Mouse (Mus musculus) lung, adult 2 months (tissue): ENCODE data around the gene Nrxn3. TPM values are rescaled to one million over a fixed set of nuclear protein-coding genes. Genes with fewer than 3 reads are reported as not detected.

Experiments used
- DNase-seq: peaks from one replicate; pipeline ENCODE4 v3.0.0; 2022
- H3K4me1 ChIP-seq: fragments of 200-500 bp; 2 replicates; pipeline ENCODE4 v1.6.1; 2011; ENCODE audit warnings: low read length; ENCODE audit not compliant: control insufficient read depth, insufficient read depth
- H3K4me3 ChIP-seq: fragments of 200-500 bp; replicated peaks from 2 replicates; pipeline ENCODE3; 2011; ENCODE audit warnings: low read depth, mild to moderate bottlenecking, control low read depth, low read length; ENCODE audit errors: extremely low read depth
- CTCF ChIP-seq: fragments of 200-500 bp; IDR thresholded peaks from 2 replicates; pipeline ENCODE4 v1.5.1; 2011; ENCODE audit warnings: mild to moderate bottlenecking, low read length, control low read depth; ENCODE audit not compliant: insufficient read depth
- POLR2A ChIP-seq: fragments of 200-500 bp; IDR thresholded peaks from 2 replicates; pipeline ENCODE4 v1.6.1; 2011; ENCODE audit warnings: low read depth, mild to moderate bottlenecking, control low read depth, low read length, borderline replicate concordance; ENCODE audit errors: extremely low read depth
- WGBS: fragments of 180-500 bp; shearing (Covaris S2); methylation state at CpG from one replicate; pipeline ENCODE4 v1.1.7; 2018; 5-methylcytosine and 5-hydroxymethylcytosine counted together
- polyA plus RNA-seq: library from polyadenylated mRNA; depleted of rRNA; stranded (reverse); fragments of >200 nt; gene quantifications from 2 replicates; pipeline ENCODE4 v1.2.3, GENCODE M21; 2012

Nrxn3 gene
- polyA plus RNA-seq, 1 experiment, result 0.30 TPM

DNA sequence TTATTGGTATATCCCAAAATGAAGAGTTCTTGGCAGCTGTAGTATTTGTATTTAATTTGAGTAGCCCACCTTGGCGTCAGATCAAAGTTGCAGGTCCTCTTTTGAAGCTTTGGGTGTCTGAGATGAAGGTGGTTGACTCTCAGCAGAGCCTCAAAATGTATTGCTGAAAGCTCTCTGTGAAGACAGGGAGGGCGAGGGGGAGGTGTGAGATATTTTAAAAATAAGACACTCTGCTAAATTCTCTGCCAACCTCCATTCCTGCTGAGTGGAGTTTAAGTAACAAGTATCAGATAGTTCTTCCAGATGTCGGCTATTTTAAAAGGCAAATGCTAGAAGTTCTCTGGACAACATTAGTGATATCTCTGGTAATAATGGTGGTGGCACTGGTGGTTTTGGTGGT, 1069.2 kb downstream of the Nrxn3 start:
- DNase-seq, result no peak
- H3K4me3 ChIP-seq, result no peak overlapping the region
- TF ChIP-seq CTCF (no peak), POLR2A (no peak)
- no peaks in the 10 kb centered on the region for H3K4me1 ChIP-seq
- WGBS, result 57% methylated on average over 3 of the region's 3 CpGs

GRCm38 (mm10) chr12:89794741-89795140, 1072.1 kb downstream of the Nrxn3 start:
- WGBS, result 85% methylated on average over 6 of the region's 6 CpGs
- no peak overlapping the region for H3K4me3 ChIP-seq
- TF ChIP-seq CTCF (no peak), POLR2A (no peak)
- no peak for DNase-seq
- no peaks in the 10 kb centered on the region for H3K4me1 ChIP-seq

DNA sequence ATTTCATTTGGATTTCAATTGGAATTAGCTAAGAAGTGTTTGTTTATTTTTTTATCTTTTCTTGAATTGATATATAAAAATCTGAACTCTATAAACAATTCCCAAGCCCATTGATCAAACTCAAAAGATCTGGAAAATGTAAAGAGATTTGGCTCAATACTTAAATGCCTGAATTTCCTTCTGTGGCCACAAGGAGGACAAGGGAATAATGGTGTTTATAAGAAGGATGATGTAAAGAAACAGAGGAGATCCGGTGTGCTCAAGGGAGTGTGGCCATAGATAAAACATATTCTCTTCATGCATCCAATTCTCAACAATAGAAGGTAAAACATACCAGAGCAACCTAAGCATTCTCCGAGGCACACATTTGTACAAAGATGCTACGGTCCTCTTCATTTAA, 1085.5 kb downstream of the Nrxn3 start:
- DNase-seq, result no peak
- Histone ChIP-seq H3K4me1 (no peaks in the 10 kb centered on the region), H3K4me3 (no peak overlapping the region)
- 61% methylated on average over 3 of the region's 3 CpGs for WGBS
- TF ChIP-seq CTCF (no peak), POLR2A (no peak)

DNA sequence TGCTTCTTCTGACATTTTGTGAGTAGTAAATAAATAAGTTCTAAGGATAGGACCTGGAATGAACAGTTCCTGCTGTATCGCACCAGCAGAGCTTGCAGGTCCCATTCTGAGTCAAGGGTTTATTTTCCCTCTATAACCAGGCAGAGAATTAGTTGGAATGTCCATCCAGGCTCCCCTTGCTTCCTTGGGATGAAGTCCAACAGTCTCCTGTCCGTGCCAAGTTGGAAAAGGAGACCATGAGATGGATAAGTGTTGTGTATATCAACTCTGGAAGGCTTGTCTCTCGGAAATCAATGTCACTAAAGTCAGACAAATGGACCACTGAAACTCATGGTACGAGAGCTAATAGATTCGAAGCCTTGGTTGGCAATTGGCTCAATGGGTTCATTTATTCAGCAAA, 1087.5 kb downstream of the Nrxn3 start:
- TF ChIP-seq POLR2A, result no peak
- no peak for TF ChIP-seq CTCF
- DNase-seq, result no peak
- 65% methylated on average over 5 of the region's 5 CpGs for WGBS

DNA sequence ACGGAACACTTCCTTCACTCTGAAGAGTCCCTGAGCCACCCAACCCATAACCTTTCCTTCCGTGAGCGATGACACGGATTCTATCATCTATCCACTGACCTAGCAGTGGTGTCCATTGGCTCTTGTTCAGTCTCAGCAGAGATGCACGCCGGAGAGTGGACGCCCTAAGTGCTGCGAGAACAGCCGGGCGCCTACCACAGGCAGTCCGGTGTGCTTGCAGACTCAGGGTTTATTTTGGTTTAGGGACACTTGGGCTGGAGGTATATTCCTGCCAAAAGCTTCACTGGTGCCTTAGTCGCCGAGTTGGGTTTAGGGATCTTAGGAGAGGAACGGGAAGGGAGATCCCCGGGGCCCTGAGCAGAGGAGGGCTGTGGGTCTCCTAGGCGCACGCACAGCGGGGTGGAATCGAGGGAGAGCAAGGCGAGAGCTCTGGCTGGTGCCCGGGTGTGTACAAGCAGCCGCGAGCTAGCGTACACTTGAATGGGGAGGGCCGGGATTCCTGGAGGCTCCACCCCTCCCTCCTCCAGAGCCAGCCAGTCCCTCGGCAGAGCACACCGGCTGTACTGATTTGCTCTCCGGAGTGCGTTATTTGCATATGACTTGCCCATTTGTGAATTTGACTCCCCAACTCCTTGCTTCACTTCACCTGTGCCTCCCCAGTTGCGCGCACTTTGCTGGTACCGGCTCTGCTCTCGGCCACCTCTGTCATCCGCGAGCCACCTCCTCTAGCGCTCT, 1089.3 kb downstream of the Nrxn3 start:
- TF ChIP-seq CTCF (no peak), POLR2A (no peak)
- 1% methylated on average over 36 of the region's 36 CpGs for WGBS

More for the DNA sequence above, 1087.5 kb downstream of the Nrxn3 start:
- no peaks in the 10 kb centered on the region for H3K4me1 ChIP-seq
- H3K4me3 ChIP-seq, result no peak overlapping the region

GRCm38 (mm10) chr12:89812550-89813207, 1090.0 kb downstream of the Nrxn3 start:
- DNase-seq, result no peak
- TF ChIP-seq POLR2A (no peak), CTCF (no peak)
- no peaks in the 10 kb centered on the region for H3K4me1 ChIP-seq
- peak overlapping the region; percentile 32 for H3K4me3 ChIP-seq
- WGBS, result under 1% methylated on average over 17 of the region's 17 CpGs

More for the DNA sequence above, 1089.3 kb downstream of the Nrxn3 start:
- H3K4me3 ChIP-seq, result peak overlapping the region; percentile 33
- peak; percentile 12 for DNase-seq
- H3K4me1 ChIP-seq, result no peaks in the 10 kb centered on the region

- TF ChIP-seq CTCF (no peak), POLR2A (no peak)
- Histone ChIP-seq H3K4me1 (no peaks in the 10 kb centered on the region), H3K4me3 (no peak overlapping the region)
- no peak for DNase-seq
- 14% methylated on average over 13 of the region's 13 CpGs for WGBS
These were observed 1090.6 kb downstream of the Nrxn3 start for GRCm38 (mm10) chr12:89813294-89813693.

- Histone ChIP-seq H3K4me1 (no peaks in the 10 kb centered on the region), H3K4me3 (no peak overlapping the region)
- TF ChIP-seq POLR2A (no peak), CTCF (no peak)
- DNase-seq, result no peak
- WGBS, result 76% methylated on average over 5 of the region's 5 CpGs
These were observed 1091.0 kb downstream of the Nrxn3 start for GRCm38 (mm10) chr12:89813718-89814117.

DNA sequence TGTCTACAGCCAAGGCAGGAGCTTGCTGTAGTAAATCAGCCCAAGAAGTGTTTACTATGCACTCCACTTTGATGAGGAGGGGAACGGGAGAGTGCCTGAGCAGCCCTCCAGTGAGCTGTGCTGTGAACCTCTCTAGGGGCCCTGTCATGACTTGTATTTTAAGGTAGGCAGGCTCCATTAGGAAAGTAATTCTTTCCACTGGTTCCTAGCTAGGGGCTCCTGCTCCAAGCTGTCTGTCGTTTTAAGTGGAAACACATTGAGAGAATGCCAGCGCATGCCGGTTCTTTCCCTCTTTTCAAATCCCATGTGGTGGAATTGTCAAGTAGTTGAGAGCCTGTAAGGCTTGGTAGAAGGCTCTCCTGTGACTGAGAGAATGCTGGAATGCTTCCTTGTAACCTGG, 1091.9 kb downstream of the Nrxn3 start:
- DNase-seq, result no peak
- no peak for TF ChIP-seq CTCF
- no peak for TF ChIP-seq POLR2A
- no peak overlapping the region for H3K4me3 ChIP-seq
- WGBS, result 54% methylated on average over 4 of the region's 4 CpGs
- H3K4me1 ChIP-seq, result no peaks in the 10 kb centered on the region
